8 mouse cellular contexts compared by ENCODE assay signal in genomic region chr6:108098171-108098845, GRCm38 (mm10). TPM values are rescaled to one million over a fixed set of nuclear protein-coding genes. Genes with fewer than 3 reads are reported as not detected.
A peak's percentile ranks its signal among the peaks of the same experiment; 100 is the strongest.
DNase-seq lines count a peak whose midpoint lies in the region; ATAC-seq and TF ChIP-seq lines count a peak whose summit lies in the region.

No protein-coding gene starts in this region.

- no peaks in the 10 kb centered on the region for H3K36me3 ChIP-seq in forebrain, embryonic 12.5 days (replicated peaks)
- H3K36me3 ChIP-seq in liver, postnatal 0 days (replicated peaks; ENCODE audit: insufficient read depth, low read length), result no peaks in the 10 kb centered on the region
- no peaks in the 10 kb centered on the region for H3K36me3 ChIP-seq in neural tube, embryonic 12.5 days
- H3K36me3 ChIP-seq in stomach, postnatal 0 days (ENCODE audit: control insufficient read depth, insufficient read depth, low read length), result no peaks in the 10 kb centered on the region

- 0 out of 2 replicates have a peak, but pooled peaks have one; percentile 18 for TF ChIP-seq EP300 in liver, postnatal 0 days (IDR thresholded peaks at IDR 0.05; ENCODE audit: low read depth)
- TF ChIP-seq EP300 in stomach, postnatal 0 days (optimal IDR thresholded peaks at IDR 0.05), result no peak

- no peaks in the 10 kb centered on the region for H3K9me3 ChIP-seq in forebrain, embryonic 12.5 days
- H3K9me3 ChIP-seq in liver, postnatal 0 days (ENCODE audit: low read length), result no peaks in the 10 kb centered on the region
- no peaks in the 10 kb centered on the region for H3K9me3 ChIP-seq in neural tube, embryonic 12.5 days
- H3K9me3 ChIP-seq in stomach, postnatal 0 days (ENCODE audit: control insufficient read depth, low read length), result no peaks in the 10 kb centered on the region

- TF ChIP-seq CTCF in liver, postnatal 0 days (IDR thresholded peaks at IDR 0.05; ENCODE audit: low read depth), result peak; percentile 78
- peak; percentile 88 for TF ChIP-seq CTCF in stomach, postnatal 0 days (IDR thresholded peaks at IDR 0.05; ENCODE audit: low read depth)

- peak; percentile 79; the same call in 1 of the 2 replicates for ATAC-seq in forebrain, embryonic 12.5 days (ENCODE audit: low FRiP score)
- peak; percentile 78 for ATAC-seq in liver, postnatal 0 days
- peak; percentile 82 for ATAC-seq in neural tube, embryonic 12.5 days (ENCODE audit: low FRiP score, low read depth)
- ATAC-seq in stomach, postnatal 0 days (ENCODE audit: low FRiP score, low TSS enrichment), result peak; percentile 76; the same call in 1 of the 2 replicates

- no peak overlapping the region for H3K9ac ChIP-seq in forebrain, embryonic 12.5 days
- no peak overlapping the region for H3K9ac ChIP-seq in liver, postnatal 0 days (replicated peaks)
- H3K9ac ChIP-seq in neural tube, embryonic 12.5 days, result no peak overlapping the region
- no peak overlapping the region for H3K9ac ChIP-seq in stomach, postnatal 0 days (ENCODE audit: low read length)

- H3K4me1 ChIP-seq in forebrain, embryonic 12.5 days, result peaks cover 4% of the 10 kb centered on the region; the same call in 1 of the 2 replicates
- H3K4me1 ChIP-seq in liver, postnatal 0 days (ENCODE audit: insufficient read depth), result 0 out of 2 replicates have a peak, but pooled peaks cover 6% of the 10 kb centered on the region
- no peaks in the 10 kb centered on the region for H3K4me1 ChIP-seq in neural tube, embryonic 12.5 days
- no peaks in the 10 kb centered on the region for H3K4me1 ChIP-seq in stomach, postnatal 0 days (replicated peaks; ENCODE audit: control insufficient read depth, insufficient read depth)

- H3K4me2 ChIP-seq in forebrain, embryonic 12.5 days, result no peak overlapping the region
- H3K4me2 ChIP-seq in liver, postnatal 0 days (ENCODE audit: low read depth, low read length), result no peak overlapping the region
- H3K4me2 ChIP-seq in neural tube, embryonic 12.5 days (replicated peaks), result no peak overlapping the region
- no peak overlapping the region for H3K4me2 ChIP-seq in stomach, postnatal 0 days (replicated peaks; ENCODE audit: low read depth)

- WGBS in forebrain, embryonic 12.5 days, result 17% methylated on average over 9 of the region's 9 CpGs
- WGBS in liver, postnatal 0 days (ENCODE audit: insufficient replicate concordance), result 6% methylated on average over 9 of the region's 9 CpGs
- 17% methylated on average over 9 of the region's 9 CpGs for WGBS in neural tube, embryonic 12.5 days
- WGBS in stomach, postnatal 0 days, result 20% methylated on average over 9 of the region's 9 CpGs

- DNase-seq in A20 (ENCODE audit: low read depth, low spot score), result peak; percentile 86
- DNase-seq in adrenal gland, postnatal 14 days, result peak; percentile 78
- peak; percentile 77 to 87 for DNase-seq in heart, postnatal 10 days
- DNase-seq in kidney, postnatal 25 days, result peak; percentile 83 to 86
- peak; percentile 62 for DNase-seq in liver, postnatal 0 days
- DNase-seq in stomach, postnatal 0 days (ENCODE audit: low spot score), result peak; percentile 61

- H3K4me3 ChIP-seq in forebrain, embryonic 12.5 days (replicated peaks), result no peak overlapping the region
- H3K4me3 ChIP-seq in liver, postnatal 0 days (ENCODE audit: low read depth, low read length), result no peak overlapping the region
- H3K4me3 ChIP-seq in neural tube, embryonic 12.5 days, result no peak overlapping the region
- no peak overlapping the region for H3K4me3 ChIP-seq in stomach, postnatal 0 days (ENCODE audit: low read depth, low read length)

- intact Hi-C loops in heart, postnatal 10 days (cut with DNase I), result loop anchor here (1.0 to 5.0 kb wide), 6 partner anchors 134 to 639 kb away; no protein-coding TSS in a partner anchor

- H3K27ac ChIP-seq in forebrain, embryonic 12.5 days, result no peak overlapping the region
- H3K27ac ChIP-seq in liver, postnatal 0 days (ENCODE audit: low read depth), result no peak overlapping the region
- no peak overlapping the region for H3K27ac ChIP-seq in neural tube, embryonic 12.5 days
- H3K27ac ChIP-seq in stomach, postnatal 0 days (replicated peaks), result no peak overlapping the region

- no peaks in the 10 kb centered on the region for H3K27me3 ChIP-seq in forebrain, embryonic 12.5 days
- no peaks in the 10 kb centered on the region for H3K27me3 ChIP-seq in liver, postnatal 0 days (ENCODE audit: insufficient read depth, low read length)
- H3K27me3 ChIP-seq in neural tube, embryonic 12.5 days (replicated peaks), result no peaks in the 10 kb centered on the region
- no peaks in the 10 kb centered on the region for H3K27me3 ChIP-seq in stomach, postnatal 0 days (ENCODE audit: control insufficient read depth, insufficient read depth, low read length)

RNA-seq across cellular contexts. Expression of gene Setmar, which starts 33.5 kb away (rescaled TPM):
- total RNA-seq in adrenal gland, postnatal 14 days (2021), result 6.0 and 6.1 TPM in 2 replicates
- 7.3 and 8.3 TPM in 2 replicates for polyA plus RNA-seq in forebrain, embryonic 12.5 days (2016; fragmentation: Nextera tagmentation; extraction: Ambion mirVana)
- 1 to 10 TPM; 3.8 to 3.9 TPM for total RNA-seq in heart, postnatal 10 days (2021)
- polyA plus RNA-seq in liver, postnatal 0 days (2015; fragmentation: Nextera tagmentation; extraction: Ambion mirVana), result 1.7 and 2.1 TPM in 2 replicates
- 7.3 and 8.5 TPM in 2 replicates for polyA plus RNA-seq in neural tube, embryonic 12.5 days (2016; fragmentation: Nextera tagmentation; extraction: Ambion mirVana)
- 5.5 TPM in 2 replicates for polyA plus RNA-seq in stomach, postnatal 0 days (2015; fragmentation: Nextera tagmentation; extraction: Ambion mirVana)
